Comparison of ENCODE assay signal across 21 mouse cellular contexts in genomic region chr17:35318671-35319070, GRCm38 (mm10). TPM values are rescaled to one million over a fixed set of nuclear protein-coding genes. Genes with fewer than 3 reads are reported as not detected.
A peak's percentile ranks its signal among the peaks of the same experiment; 100 is the strongest.
DNase-seq lines count a peak whose midpoint lies in the region; ATAC-seq lines count a peak whose summit lies in the region.
"Had no signal": no experiment of that assay in that cellular context is flagged by ENCODE, and none has a peak within 500 bp of the region (broad histone marks: within the 10 kb centered on the region; RNA-seq: fewer than 3 reads in every experiment).

No protein-coding gene starts in this region.

- ATAC-seq in cerebellum, adult (ENCODE audit: insufficient number of reproducible peaks, low FRiP score, low TSS enrichment): no peak
- ATAC-seq: activated CD4-positive, CD25-positive, alpha-beta regulatory T cell, adult 4 months; forebrain, embryonic 15.5 days had no signal

- DNase-seq in thymus, adult 18-20 months: peak; percentile 53 to 76
- DNase-seq in thymus, postnatal 0 days (ENCODE audit: low spot score): peak; percentile 68
- peak; percentile 73 for DNase-seq in thymus, postnatal 25 days
- no peak for DNase-seq in cerebellum, postnatal 4 days (ENCODE audit: low spot score in 2 of 2)
- no peak for DNase-seq in left cerebral cortex, adult 9 months (ENCODE audit: low spot score in 2 of 2)
- DNase-seq: adrenal gland, adult 8-10 months; adrenal gland, postnatal 36 days; cerebellum, adult 11 months; cerebellum, adult 2 months; cerebellum, adult 9-11 months; cerebellum, postnatal 25 days; gastrocnemius, postnatal 25 days; heart, adult 2 months had no signal

RNA-seq across cellular contexts. Expression of gene H2-Q1, which starts 1.5 kb away (rescaled TPM):
- 1.4 and 1.9 TPM in 2 replicates for polyA plus RNA-seq in thymus, postnatal 0 days (2015; fragmentation: Nextera tagmentation; extraction: Ambion mirVana)
- polyA plus RNA-seq: activated CD4-positive, CD25-positive, alpha-beta regulatory T cell, adult 4 months; embryonic facial prominence, embryonic 12.5 days; embryonic facial prominence, embryonic 15.5 days; forebrain, embryonic 11.5 days; heart, adult 2 months; heart, postnatal 0 days had no signal

RNA-seq across cellular contexts. Expression of gene H2-Q2, which starts 23.4 kb away (rescaled TPM):
- polyA plus RNA-seq in thymus, postnatal 0 days (2015; fragmentation: Nextera tagmentation; extraction: Ambion mirVana): 68.4 and 69.8 TPM in 2 replicates
- polyA plus RNA-seq: hindbrain, embryonic 12.5 days had no signal

RNA-seq across cellular contexts. Expression of gene H2-D1, which starts 56.1 kb away (rescaled TPM):
- polyA plus RNA-seq in thymus, postnatal 0 days (2015; fragmentation: Nextera tagmentation; extraction: Ambion mirVana): 441 and 555 TPM in 2 replicates

Comparison
In these comparisons a context has a peak if more than half of its experiments do, and no peak if none do; other contexts are left out.
1. DNase-seq: peak in thymus, adult 18-20 months (2 of 2), thymus, postnatal 0 days (single experiment) and thymus, postnatal 25 days (single experiment); none in cerebellum, postnatal 4 days (0 of 2) and left cerebral cortex, adult 9 months (0 of 2).